ENCODE assay signal across 1 mouse cellular context in the genomic region with DNA sequence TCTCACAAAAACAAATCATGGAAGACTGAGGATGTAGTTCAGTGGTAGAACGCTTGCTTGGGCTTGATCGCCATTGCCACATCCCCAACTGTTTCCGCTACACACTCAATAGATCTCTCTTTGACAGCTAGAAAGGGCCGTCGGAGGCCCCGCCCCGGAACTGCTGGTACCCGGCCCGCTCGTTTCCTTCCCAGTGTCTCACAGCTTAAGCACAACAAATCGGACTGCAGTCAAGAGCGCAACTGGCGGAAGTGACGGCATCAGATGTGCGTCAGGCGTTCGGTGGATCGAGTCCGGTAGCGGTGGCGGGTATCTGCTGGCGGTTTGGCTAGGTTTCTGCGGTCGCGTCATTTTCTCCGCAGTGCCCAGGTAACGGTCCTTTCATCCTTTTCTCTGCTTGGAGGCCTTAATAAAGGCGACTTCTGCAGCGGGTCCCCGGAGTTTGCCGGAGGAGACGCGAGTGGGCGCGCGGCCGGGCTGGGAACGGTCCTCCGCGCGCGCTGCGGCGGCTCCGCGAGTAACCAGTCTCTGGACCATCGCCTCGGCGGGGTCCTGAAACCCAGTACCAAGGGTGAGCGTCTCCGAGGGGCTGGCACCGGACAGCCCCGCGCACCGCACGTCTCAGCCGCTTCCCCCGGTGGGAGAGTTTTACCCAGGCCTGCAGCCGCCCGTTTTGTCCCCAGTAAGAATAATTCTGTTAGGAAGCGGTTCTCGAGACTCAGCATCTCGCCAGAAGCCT.
TF ChIP-seq lines count a peak whose summit lies in the region.

Gene Psmb1 (minus strand): TSS at position 96 of the 739 bp plus-strand sequence.
Gene Tbp (plus strand): TSS at position 233 of the 739 bp plus-strand sequence.

TF ChIP-seq in CH12.LX, 34 proteins besides CTCF, POLR2A, EP300 and RAD21 (continued from another document):
- TF ChIP-seq USF1 (IDR thresholded peaks at IDR 0.05; ENCODE audit: low read depth, low read length) = no peak
- TF ChIP-seq CHD1 (IDR thresholded peaks at IDR 0.05; ENCODE audit: low read depth, low read length) = no peak
- TF ChIP-seq ELF1 (IDR thresholded peaks at IDR 0.05; ENCODE audit: low read depth, low read length) = peak; percentile 92
- no peak for TF ChIP-seq ZNF384 (IDR thresholded peaks at IDR 0.05; ENCODE audit: low read depth, low read length)
- TF ChIP-seq MXI1 (IDR thresholded peaks at IDR 0.05; ENCODE audit: low read depth, low read length) = peak; percentile 97
- 0 out of 2 replicates have a peak, but pooled peaks have one; percentile 63 for TF ChIP-seq MEF2A (IDR thresholded peaks at IDR 0.05; ENCODE audit: borderline replicate concordance, low read depth, low read length)
- TF ChIP-seq PAX5 (IDR thresholded peaks at IDR 0.05; ENCODE audit: low read length) = no peak
- TF ChIP-seq SMC3 (IDR thresholded peaks at IDR 0.05; ENCODE audit: low read depth, low read length) = no peak
- peak; percentile 55; the same call in 1 of the 2 replicates for TF ChIP-seq MYC (IDR thresholded peaks at IDR 0.05; ENCODE audit: low read depth, low read length)
- TF ChIP-seq MAZ (IDR thresholded peaks at IDR 0.05; ENCODE audit: low read depth, low read length) = peak; percentile 80; the same call in 1 of the 2 replicates
- TF ChIP-seq SIN3A (IDR thresholded peaks at IDR 0.05; ENCODE audit: low read length) = peak; percentile 98
- TF ChIP-seq JUN (IDR thresholded peaks at IDR 0.05; ENCODE audit: insufficient read depth, low read depth, low read length) = no peak
- TF ChIP-seq CHD2 (IDR thresholded peaks at IDR 0.05; ENCODE audit: low read length) = peak; percentile 76
- TF ChIP-seq ZC3H11A (IDR thresholded peaks at IDR 0.05; ENCODE audit: low read depth, low read length) = no peak
- peak; percentile 84; the same call in 1 of the 2 replicates for TF ChIP-seq MAX (IDR thresholded peaks at IDR 0.05; ENCODE audit: low read length)
- peak; percentile 59 for TF ChIP-seq NRF1 (IDR thresholded peaks at IDR 0.05; ENCODE audit: low read depth, low read length)
- peak; percentile 78 for TF ChIP-seq TBP (conservative IDR thresholded peaks at IDR 0.05; ENCODE audit: low read depth, low read length)
- no peak for TF ChIP-seq MAFK (IDR thresholded peaks at IDR 0.05; ENCODE audit: insufficient replicate concordance, low read length)
- peak; percentile 89 for TF ChIP-seq TCF12 (IDR thresholded peaks at IDR 0.05; ENCODE audit: low read depth, low read length)
- TF ChIP-seq POLR2AphosphoS2 (IDR thresholded peaks at IDR 0.05; ENCODE audit: low read depth, low read length) = peak; percentile 47; the same call in 1 of the 2 replicates
- TF ChIP-seq HCFC1 (IDR thresholded peaks at IDR 0.05; ENCODE audit: low read depth, low read length) = peak; percentile 97
- peak; percentile 44; the same call in 1 of the 2 replicates for TF ChIP-seq GABPA (IDR thresholded peaks at IDR 0.05; ENCODE audit: insufficient replicate concordance, low read depth, low read length)
- peak; percentile 90 for TF ChIP-seq NELFE (IDR thresholded peaks at IDR 0.05; ENCODE audit: low read depth, low read length)
- TF ChIP-seq IRF4 (IDR thresholded peaks at IDR 0.05; ENCODE audit: low read depth, low read length) = peak; percentile 78
- peak; percentile 62 for TF ChIP-seq ZMIZ1 (IDR thresholded peaks at IDR 0.05; ENCODE audit: low read depth, low read length)
- no peak for TF ChIP-seq JUND (conservative IDR thresholded peaks at IDR 0.05; ENCODE audit: low read depth, low read length)
- peak; percentile 65; the same call in 1 of the 2 replicates for TF ChIP-seq RCOR1 (conservative IDR thresholded peaks at IDR 0.05; ENCODE audit: low read depth, low read length)
